Mouse (Mus musculus) c-Kit-negative CD71-positive TER-119-positive erythroid progenitor cells, embryonic 14.5 days (primary cell): Measurements from ENCODE around the gene Gm525.
"Not testable (repeated sequence)": the region's sequence is repeated elsewhere in the genome, so short reads cannot be mapped to it uniquely, and the experiment has no call there.

Experiments used
- DNase-seq: peaks from one replicate; pipeline ENCODE4 v3.0.0-alpha.2; 2013; ENCODE audit warnings: low read depth, low spot score

Gene Gm525

DNA sequence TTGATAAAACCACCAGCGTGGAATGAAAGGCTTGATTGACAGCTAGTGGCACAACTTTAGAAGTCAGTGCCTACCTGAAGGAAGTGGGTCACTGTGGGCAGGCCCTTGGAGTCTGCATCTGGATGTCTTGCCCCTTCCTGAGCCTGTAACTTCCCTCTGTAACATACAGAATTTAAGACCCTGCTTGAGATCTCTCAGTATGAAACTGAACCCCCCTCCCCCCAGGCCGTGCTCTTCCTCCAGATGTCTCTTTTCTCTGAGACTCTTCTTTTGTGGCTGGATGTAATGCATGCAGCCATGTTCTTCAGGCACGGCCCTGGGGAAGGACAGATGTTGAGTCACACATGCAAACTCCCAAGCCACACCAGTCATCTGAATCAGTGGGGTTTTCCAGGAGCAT, 21.7 kb downstream of the Gm525 start:
- no peak for DNase-seq

DNA sequence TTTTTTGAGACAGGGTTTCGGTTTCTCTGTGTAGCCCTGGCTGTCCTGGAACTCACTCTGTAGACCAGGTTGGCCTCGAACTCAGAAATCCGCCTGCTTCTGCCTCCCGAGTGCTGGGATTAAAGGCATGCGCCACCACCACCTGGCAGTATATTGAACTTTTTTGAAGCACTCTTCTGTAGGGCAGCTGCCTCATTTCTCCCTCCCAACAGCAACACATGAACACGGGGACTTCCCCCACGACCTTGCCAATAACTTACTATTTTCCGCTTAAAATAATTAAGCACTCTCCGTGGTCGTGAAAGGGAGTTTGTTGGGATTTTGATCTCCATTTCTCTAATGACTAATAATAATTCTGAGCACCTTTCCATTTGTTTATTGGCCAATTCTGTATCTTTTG, 23.7 kb downstream of the Gm525 start:
- not testable (repeated sequence) for DNase-seq

DNA sequence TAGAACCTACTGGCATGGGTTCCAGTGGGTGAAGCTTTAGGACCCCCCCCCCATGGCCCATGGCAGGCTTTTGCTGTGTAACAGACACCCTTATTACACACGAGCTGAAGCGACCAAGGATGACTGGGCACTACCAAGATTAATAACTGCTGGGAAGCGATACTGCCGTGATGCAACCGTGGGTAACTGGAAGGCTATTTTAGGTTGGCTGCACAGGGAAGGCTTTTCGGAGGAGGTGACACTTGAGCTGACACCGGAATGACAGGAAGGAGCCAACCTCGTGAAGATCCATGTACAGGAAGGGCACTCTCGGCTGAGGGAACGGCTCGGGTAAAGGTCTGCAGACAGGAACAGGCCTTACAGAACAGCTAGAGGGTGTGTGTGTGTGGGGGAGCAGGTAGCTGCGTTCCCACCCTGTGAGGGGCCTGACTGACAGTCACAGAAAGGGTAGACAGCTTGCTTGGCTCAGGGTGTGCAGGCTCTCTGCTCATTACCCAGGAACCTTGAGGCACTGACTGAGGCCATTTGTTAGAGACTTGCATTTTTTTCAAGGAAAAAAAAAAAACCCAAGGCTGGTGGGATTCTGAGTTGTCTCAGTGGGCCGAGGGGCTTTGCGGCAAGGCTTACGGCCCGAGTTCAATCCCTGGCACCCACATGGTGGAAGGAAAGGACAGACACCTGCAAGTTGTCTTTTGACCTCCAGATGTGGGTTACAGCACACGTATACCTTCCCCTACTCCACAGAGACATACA, 24.6 kb downstream of the Gm525 start:
- no peak for DNase-seq

DNA sequence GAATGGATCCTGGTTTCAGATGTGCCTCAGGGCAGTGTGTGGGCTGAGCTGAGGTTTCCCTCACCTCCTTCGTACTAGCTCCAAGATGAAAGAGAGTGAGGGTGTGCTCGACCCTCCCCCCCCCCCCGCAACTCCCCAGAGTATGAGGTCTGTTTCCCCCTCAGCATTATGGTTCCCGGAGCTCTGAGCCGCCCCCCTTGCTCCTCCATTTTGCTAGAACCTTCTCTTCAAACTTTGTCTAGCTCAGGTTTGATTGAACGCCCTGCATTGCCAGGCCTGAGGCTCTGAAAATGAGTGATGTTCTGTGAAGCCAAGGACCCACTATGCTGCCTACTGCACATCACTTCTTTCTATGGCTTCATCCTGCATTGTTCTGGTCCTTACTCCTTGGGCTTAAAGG, 25.3 kb downstream of the Gm525 start:
- no peak for DNase-seq

DNA sequence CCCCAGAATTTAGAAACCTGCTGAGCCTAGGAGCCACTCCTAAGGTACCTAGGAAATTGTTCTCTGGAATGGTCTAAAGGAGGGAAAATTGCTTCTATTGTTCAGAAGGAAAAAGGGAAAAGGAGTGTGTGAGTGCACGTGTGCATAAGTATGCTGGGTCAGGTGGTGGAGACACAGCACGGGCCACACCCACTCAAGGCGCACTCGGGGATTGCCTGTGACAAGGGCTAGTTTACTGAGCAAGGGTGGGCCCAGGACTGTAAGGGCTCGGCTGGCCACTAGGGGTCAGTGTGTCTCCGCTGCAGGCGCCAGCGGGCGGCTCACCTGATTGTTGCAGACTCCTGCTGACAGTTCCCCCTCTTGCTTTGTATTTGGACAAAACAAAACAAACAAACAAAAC, 26.8 kb downstream of the Gm525 start:
- peak; percentile 48 for DNase-seq

DNA sequence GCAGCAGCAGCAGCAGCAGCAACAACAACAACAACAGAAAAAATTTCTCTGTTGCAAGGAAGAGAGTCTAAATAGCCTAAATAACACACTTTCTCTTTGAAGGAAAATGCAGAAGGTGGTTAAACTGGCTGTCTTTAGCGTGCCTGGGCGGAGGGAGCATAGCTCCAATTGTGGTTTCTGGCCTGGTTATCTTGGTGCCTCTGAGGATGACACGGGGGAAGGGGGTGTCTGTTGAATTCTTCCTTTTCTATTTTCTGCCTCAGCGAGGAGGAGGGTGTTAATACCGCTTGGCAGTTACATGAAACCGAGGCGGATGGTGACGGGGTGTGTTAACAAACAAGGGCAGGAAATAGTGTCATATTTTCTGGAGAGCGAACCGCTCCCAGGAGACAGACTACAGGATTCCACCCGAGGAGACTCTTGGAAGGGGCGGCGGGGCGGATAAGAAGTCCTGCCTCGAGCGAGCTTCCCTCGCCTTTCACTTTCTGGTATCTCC, 27.2 kb downstream of the Gm525 start:
- no peak for DNase-seq

DNA sequence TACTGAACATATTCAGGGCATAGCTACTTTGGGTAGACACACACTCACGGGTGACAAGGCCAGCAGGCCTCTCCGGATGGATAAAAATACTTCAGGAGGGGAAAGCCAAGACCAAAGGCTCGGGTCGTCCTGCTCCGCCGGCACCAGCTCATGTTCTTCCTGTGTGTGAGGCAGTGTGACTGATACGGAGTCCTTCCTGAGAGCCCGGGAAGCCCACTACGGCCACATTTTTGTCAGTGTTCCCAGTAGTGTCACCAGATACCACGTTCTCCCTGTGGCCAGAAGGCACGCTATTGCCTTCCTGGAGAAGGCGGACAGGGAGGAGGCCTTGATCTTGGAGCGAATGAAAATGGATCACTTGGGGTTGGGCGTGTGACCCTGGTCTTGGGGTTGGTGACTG, 29.5 kb downstream of the Gm525 start:
- no peak for DNase-seq

DNA sequence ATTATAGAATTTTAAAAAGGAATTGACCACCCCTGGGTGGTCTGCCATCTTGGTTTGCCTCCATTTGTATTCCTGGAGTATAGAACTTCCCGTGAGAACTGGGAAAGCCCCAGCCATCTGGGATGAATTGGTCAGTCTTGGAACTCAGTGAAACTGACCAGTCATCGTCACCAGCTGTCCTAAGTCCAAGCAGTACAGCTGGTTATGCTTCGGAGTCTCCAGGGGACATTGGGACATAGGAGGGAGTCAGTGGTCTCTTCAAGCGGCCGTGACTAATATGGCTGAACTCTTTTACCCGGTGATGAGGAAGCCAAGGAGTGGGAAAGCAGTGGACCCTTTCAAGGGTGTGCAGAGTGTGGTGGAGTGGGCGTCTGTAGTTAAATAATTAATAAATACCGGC, 31.6 kb downstream of the Gm525 start:
- no peak for DNase-seq

DNA sequence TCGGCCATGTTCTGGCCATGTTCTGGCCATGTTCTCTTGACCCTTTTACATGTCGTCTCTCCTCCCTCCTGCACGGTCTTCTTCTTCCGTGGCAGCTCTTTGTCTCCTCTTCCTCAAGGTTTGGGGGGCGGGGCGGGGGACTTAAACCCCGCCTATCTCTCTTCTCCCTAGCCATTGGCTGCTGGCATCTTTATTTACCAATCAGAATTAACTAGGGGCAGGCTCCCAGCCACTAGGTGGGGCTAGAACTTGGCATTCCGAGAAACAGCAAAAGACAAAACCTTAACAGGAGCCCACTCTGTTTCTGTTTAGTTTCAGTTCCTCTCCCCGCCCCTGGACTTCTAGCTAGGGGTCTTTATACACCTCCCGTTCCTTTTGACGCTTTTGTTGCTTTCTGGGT, 32.2 kb downstream of the Gm525 start:
- DNase-seq = no peak

DNA sequence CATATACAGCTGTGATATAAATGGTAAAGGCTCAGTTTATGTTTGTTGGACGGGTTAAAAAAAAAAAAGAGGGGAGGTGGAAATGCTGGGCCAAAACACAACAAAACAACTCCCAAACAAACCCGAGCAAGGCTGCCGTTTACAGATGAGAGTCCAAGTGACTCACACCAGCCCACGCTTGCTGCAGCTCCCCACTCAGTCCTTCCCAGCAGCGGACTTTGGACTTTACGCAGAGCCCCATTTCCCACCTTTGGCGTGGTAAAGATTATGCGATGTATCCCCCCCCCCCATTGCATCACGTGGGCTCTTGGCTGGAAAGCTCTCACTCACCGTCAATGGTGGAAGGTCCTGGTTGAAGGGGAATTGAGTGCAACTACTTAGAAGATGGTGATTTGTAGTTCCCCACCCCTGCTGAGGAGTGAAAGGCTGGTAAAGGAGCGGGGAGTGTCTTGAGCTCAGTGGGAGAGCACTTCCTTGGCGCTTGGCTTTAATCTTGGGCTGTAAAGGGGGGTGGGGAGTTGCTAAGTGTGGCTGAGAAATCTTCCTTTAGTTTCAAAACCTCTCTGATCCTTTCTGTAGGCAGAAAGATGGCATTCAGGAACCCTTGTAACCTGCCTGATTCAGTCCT, 33.7 kb downstream of the Gm525 start:
- no peak for DNase-seq

DNA sequence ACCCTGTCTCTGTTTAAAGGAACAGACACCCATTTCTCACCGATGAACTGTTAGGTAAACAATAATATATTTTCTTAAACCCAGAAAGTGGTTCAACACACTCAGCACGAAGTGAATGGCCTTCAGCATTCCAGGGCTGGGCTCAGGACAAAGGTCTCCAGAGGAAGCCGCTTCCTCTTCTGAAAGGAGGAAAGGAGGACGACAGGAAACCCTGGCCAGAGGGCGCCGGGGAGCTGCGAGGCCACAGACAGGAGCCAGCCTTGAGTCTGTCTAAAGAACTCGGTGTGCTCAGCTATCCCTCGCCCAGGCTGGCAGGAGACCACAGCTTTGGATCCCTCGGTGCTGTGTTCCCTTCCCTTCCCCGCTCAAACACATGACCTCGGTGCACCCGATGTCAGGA, 50.8 kb downstream of the Gm525 start:
- no peak for DNase-seq

DNA sequence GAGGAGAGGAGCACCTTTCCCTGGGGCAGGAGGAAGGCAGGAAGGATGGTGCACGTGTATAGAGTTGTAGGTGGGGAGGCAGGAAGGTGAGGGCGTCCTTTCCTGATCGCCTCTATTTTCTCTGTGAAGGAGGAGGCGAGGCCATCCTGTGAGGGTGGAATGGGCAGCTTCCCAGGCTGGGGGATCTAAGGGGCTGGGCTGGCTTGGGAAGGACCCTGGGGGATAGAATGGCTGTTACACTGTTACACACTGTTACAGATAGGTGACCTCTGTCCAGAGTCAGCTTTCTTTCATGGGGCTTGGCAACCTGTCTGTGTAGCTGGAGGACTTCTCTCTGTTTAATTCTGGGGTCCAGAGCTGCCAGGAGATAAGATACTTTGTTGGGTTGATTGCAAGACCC, 57.2 kb downstream of the Gm525 start:
- DNase-seq = no peak

DNA sequence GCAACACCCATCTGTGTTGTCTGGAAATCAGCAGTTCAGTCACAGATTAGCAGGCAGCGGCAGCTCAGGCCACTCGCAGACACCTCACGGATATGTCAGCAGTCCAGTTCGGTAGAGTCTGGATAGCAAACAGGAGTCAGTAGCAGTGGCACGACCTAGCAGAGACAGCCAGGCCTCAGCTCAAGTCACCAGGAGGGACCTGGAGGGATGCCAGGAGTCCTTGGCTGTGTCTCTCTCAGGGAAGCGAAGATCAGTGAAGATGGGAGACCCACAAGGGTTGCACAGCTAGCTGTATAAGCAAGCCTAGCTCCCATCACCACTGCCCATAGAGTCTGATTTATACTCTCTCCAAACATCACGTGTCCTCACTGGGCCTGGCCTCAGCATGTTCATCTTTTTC, 58.8 kb downstream of the Gm525 start:
- no peak for DNase-seq

DNA sequence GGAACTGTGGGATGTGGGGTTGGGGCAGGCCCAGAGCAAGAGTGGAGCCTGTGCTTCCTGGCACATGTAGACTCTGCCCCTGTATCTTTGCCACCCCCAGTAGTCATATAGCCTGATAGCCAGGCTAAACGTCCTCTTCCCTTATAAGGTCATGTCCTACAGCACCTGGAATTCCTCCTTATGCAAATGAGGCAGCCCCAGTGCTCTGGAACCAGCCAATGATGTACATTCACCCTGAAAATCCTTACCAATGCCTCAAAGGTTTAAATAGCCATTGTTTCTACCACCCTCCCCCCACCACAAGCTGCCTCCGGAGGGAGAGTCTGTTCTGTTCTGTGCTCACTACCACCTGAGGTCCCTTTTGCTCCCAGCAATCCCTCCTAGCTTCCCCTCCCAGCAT, 60.6 kb downstream of the Gm525 start:
- DNase-seq = no peak

DNA sequence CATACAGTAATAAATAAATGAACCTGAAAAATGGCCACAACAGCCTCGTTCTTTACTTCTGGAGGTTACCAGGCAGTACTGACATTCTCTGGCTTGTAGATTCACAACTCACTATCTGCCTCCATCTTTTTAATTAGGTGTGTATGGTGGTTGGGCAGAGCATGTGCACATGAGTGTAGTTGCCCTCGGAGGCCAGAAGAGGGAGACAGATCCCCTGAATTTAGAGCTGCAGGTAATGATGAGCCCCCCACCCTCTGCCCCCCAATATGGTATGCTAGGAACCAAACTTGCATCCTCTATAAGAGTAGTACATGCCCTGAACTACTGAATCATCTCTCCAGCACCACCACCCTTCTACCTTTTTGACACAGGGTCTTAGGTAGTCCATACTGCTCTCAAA, 64.3 kb downstream of the Gm525 start:
- no peak for DNase-seq
